Mouse (Mus musculus) liver, adult 10 weeks (tissue): Measurements from ENCODE around the gene Gm9376. TPM values are rescaled to one million over a fixed set of nuclear protein-coding genes. Genes with fewer than 3 reads are reported as not detected.

Source experiments
- polyA plus RNA-seq: library from polyadenylated mRNA; stranded (reverse); fragments of 350-450 nt; fragmentation: Illumina TruSeq; extraction: RNeasy Lipid Tissue Mini Kit (QIAGEN cat#74804); gene quantifications from one replicate; pipeline ENCODE4 v1.2.3, GENCODE M21; 2014; ENCODE audit warnings: low read depth, low replicate concordance

Gene Gm9376
- not detected for polyA plus RNA-seq

DNA sequence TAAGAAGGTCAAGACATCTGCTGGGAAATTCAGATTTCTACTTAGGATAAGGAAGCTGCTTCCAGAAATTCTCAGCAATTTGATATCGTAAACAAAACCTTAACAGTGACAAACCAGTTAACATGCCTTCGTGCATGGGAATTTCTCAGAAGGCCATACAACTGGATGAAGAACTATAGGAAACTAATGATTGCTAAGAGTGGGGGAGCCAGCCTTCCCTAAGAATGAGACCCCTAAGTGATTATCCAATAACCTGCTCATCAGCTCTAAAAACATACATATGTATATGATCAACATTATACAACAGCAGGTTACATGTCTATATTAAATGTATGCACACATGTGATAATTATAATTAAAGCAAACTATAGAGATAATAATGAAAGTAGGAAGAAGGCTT lies at the start of gene Gm9376:
TSS of gene Gm9376 (plus strand) at position 301 of the 400 bp plus-strand sequence.

DNA sequence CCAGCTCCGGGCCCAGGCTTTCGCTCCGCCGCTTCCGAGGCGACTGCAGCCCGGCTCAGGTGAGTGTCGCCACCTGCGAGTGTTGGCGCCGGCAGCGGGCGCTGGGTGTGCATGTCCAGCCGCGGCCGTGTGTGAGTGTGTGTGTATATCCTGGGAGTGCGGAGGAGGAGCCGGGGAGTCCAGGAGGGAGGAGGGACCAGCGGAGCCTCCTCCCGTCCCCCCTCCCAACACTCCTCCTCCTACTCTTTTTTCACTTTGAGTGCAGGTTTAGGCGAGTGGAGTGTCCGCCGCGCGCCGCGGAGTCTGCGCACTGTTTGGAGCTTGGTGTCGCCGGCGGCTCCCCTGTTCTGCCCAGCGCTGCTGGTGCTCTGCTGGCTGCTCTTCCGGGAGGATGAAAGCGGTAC lies 29.9 kb upstream of the Gm9376 start, which contains the start of gene Sox21:
TSS of gene Sox21 (minus strand) at position 145 of the 404 bp plus-strand sequence.

Other genes with a start within 250 kb of the Gm9376 start
- gene Dct, start 214.7 kb upstream of the Gm9376 start, polyA plus RNA-seq, result 6.9 TPM
- gene Tgds, start 134.2 kb upstream of the Gm9376 start, polyA plus RNA-seq, result 35.5 TPM
- gene Gpr180, start 129.8 kb upstream of the Gm9376 start, polyA plus RNA-seq, result 7.3 TPM
- not detected for gene Sox21, start 29.9 kb upstream of the Gm9376 start, polyA plus RNA-seq